Mouse (Mus musculus) embryo, embryonic 10.5 days (tissue): ENCODE measurements around the gene Trim23.
"Not testable (repeated sequence)": the region's sequence is repeated elsewhere in the genome, so short reads cannot be mapped to it uniquely, and the experiment has no call there.

Experiments
- DNase-seq: peaks from one replicate; pipeline ENCODE4 v3.0.0-alpha.2; 2015; ENCODE audit warnings: low spot score

Trim23 gene

GRCm38 (mm10) chr13:104178650-104179121, at the start of gene Trim23:
Gene Trim23, plus strand, starts transcription at chr13:104178797.
- peak; percentile 100 for DNase-seq

GRCm38 (mm10) chr13:104132561-104132960, 46.0 kb upstream of the Trim23 start:
- DNase-seq, result no peak

- DNase-seq, result no peak
These were observed 44.0 kb upstream of the Trim23 start for GRCm38 (mm10) chr13:104134510-104135085.

- peak; percentile 84 for DNase-seq
These were observed 39.0 kb upstream of the Trim23 start for GRCm38 (mm10) chr13:104139369-104140209.

- DNase-seq, result no peak
These were observed 33.7 kb upstream of the Trim23 start for GRCm38 (mm10) chr13:104144871-104145270.

GRCm38 (mm10) chr13:104145646-104146045, 33.0 kb upstream of the Trim23 start:
- no peak for DNase-seq

- no peak for DNase-seq
These were observed 24.4 kb upstream of the Trim23 start for GRCm38 (mm10) chr13:104154180-104154579.

- DNase-seq, result no peak
These were observed 23.5 kb upstream of the Trim23 start for GRCm38 (mm10) chr13:104155106-104155505.

GRCm38 (mm10) chr13:104155686-104156085, 22.9 kb upstream of the Trim23 start:
- DNase-seq, result no peak

- DNase-seq, result no peak
These were observed 6.9 kb upstream of the Trim23 start for GRCm38 (mm10) chr13:104171711-104172110.

- no peak for DNase-seq
These were observed 6.1 kb upstream of the Trim23 start for GRCm38 (mm10) chr13:104172498-104172897.

GRCm38 (mm10) chr13:104176874-104177273, 1.7 kb upstream of the Trim23 start:
- DNase-seq, result no peak

- DNase-seq, result peak; percentile 95
These were observed 574 bp upstream of the Trim23 start, which contains the start of gene Trappc13 for GRCm38 (mm10) chr13:104177796-104178649. Gene Trappc13, minus strand, starts transcription at chr13:104178469.

- DNase-seq, result no peak
These were observed 735 bp downstream of the Trim23 start for GRCm38 (mm10) chr13:104179176-104179888.

- DNase-seq, result no peak
These were observed 8.8 kb downstream of the Trim23 start for GRCm38 (mm10) chr13:104187357-104187756.

- not testable (repeated sequence) for DNase-seq
These were observed 17.3 kb downstream of the Trim23 start for GRCm38 (mm10) chr13:104195891-104196290.

GRCm38 (mm10) chr13:104204313-104204712, 25.7 kb downstream of the Trim23 start:
- DNase-seq, result peak; percentile 6

- no peak for DNase-seq
These were observed 48.9 kb downstream of the Trim23 start for GRCm38 (mm10) chr13:104227478-104227877.

GRCm38 (mm10) chr13:104228384-104229066, 49.9 kb downstream of the Trim23 start, which contains the start of the genes Cenpk and Ppwd1:
Gene Cenpk, plus strand, starts transcription at chr13:104228611.
Gene Ppwd1, minus strand, starts transcription at chr13:104228843.
- DNase-seq, result peak; percentile 98

GRCm38 (mm10) chr13:104229181-104229580, 50.6 kb downstream of the Trim23 start:
- peak; percentile 69 for DNase-seq
